Mouse (Mus musculus): ENCODE measurements around the gene Tlcd1. TPM values are rescaled to one million over a fixed set of nuclear protein-coding genes. Genes with fewer than 3 reads are reported as not detected.
"Not testable (repeated sequence)": the region's sequence is repeated elsewhere in the genome, so short reads cannot be mapped to it uniquely, and the experiment has no call there.

The Tlcd1 gene
- polyA plus RNA-seq, 3 experiments from 2014 or later, result 2.7 to 3.6 (median 3.2) TPM

DNA sequence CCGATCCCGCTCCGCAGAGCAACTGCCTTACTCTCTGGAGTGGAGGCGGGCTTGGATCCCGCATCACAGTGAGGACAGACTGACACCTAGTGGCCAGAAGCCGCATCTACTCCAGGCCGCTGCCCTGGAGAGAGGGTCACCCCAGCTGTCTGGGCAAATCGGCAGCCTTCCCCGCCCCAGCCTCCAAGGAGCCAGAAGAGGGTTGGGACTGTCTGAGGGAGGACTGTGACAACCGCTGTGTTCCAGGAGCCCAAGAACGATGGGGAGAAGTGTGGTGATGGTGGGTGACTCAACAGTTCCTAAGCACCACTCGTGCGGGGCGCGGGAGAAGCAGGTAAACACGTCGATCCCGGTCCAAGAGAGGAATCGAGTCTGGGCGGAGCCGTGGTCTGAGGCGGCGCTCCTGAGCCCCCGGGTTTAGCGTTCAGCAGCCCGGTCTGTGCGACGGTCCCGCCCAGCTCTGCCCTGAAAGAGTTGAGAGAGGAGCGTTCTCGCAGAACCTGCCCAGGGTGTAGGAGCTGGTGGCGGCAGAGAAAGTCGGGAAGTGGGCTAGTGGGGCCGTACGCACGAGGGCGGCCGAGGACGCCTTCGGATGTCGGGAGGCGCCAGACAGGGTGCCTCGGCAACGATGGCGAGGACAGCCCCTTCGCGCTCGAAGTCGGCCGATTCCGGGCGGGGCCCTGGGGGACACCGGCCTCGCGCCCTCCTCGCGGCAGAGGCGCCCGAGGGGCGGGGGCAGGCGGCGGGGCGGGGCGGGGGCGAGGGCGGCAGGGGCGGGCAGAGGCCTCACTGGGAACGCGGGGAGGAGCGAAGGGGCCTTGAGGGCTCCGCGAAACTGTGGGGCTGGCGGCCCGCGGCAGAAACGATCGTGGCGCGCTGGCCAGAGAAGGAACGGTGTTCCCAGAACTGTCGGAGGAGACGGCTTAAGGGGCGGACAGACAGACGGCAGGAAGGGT lies 1.7 kb downstream of the Tlcd1 start:
- peak; percentile 59 for ATAC-seq

DNA sequence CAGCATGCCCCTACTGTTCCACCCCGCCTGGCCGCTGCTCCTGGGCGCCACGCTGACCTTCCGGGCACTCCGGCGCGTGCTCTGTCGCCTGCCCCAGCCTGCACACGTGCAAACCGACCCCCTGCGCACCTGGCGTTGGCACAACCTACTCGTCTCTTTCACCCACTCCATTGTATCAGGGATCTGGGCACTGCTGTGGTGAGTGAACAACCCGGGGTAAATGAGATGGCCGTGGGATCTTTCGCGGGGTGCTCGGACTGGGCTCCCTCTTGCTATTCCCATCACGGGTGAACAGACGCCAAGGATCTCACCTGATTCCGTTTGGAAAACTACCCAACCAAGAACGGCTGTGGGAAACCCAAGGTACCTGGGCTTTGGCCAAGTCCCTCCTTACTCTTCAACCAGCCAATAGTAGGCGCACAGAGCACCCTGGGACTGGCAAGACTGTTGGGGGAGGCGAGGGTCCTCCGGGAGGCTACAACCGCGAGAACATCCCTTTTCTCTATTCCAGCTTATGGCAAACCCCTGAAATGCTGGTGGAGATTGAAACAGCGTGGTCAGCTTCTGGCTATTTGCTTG lies 2.4 kb downstream of the Tlcd1 start:
- ATAC-seq, result no peak

DNA sequence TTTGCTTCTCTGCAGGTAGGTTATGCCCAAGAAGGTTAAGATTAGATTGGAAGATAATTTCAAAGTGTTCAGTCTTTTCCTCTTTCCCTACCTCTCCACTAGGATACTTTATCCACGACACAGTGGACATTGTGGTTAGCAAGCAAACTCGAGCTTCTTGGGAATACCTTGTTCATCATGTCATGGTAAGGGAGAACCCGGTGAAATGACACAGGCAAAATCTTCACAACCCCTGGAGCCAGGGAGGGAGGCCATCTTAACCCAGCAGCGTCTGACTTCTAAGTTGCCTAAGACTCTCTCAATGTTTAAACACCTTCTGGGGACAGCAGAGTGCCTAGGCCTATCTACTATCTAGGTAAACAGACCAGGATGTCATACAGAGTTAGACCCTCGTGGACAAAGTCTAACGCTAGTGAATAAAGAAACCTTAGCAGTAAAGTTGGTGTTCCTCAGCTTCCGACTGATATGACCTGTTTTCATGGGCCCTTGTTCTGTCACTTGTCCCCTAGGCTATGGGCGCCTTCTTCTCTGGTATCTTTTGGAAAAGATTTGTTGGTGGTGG lies 3.0 kb downstream of the Tlcd1 start:
- no peak for ATAC-seq

DNA sequence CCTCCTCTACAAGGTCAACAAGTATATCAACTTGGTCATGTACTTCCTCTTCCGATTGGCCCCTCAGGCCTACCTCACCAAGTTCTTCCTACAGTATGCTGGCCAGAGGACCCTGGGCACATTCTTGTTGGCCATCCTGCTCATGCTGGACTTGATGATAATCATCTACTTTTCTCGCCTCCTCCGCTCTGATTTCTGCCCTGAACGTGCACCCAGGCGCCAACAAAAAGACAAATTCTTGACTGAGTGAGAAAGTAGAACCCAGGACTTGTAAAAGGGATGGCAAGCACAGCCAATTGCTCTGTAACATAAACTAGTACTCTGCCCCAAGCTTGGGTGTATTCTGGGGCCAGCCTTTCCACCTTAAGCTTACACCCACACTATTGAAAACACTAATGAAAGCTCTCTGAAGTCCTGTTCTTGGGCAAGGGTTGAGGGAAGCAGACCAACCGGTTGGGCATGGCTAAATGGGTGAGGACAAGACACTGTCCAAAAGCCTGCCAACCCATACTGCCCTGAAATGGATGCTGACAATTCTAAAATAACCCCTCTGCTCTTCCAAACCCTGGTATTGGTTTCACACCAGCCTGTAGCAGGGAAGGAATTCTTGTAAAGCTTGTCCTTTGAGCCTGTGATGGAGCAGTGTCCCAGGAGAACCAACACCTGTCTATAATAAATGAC lies 3.7 kb downstream of the Tlcd1 start:
- ATAC-seq, result no peak

DNA sequence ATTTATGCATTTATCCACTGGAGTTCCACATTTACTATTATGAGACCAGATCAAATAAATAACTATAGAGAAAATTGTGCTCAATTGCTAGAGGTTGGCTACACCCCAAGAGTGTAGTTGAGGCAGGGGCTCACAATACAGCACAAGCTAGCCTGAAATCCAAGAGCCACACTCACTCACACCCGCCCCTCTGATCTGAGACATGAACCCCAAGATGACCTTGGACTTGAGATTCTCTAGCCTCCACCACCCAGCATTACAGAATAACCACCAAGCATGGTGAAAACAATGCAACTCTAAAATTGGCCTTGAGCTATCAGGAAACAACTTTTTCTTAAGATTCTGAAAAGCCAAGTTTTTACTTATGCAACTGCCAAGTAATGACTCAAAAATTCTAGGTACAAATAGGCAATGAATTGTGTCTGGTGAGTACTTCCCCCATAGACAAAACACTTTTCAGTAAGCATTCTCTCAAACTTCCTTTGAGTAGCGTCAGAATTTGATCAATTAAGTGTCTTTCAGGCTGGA lies 5.4 kb downstream of the Tlcd1 start:
- no peak for ATAC-seq

DNA sequence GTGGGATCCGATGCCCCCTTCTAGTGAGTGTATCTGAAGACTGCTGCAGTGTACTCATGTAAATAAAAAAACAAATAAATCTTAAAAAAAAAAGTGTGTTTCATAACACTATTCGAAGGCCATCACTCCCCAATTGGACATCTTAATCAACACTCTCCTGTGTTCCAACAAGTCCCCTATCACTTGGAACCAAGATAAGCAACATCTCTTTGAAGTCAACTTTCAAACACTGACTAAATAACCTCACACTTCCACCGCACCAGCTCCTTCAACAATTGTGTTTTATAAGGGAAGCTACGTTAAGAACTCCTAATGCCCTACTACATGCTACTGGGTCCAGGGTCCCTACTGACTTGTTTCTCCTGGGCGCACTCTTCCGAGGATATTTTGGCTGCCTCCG lies 5.9 kb downstream of the Tlcd1 start:
- ATAC-seq, result no peak

DNA sequence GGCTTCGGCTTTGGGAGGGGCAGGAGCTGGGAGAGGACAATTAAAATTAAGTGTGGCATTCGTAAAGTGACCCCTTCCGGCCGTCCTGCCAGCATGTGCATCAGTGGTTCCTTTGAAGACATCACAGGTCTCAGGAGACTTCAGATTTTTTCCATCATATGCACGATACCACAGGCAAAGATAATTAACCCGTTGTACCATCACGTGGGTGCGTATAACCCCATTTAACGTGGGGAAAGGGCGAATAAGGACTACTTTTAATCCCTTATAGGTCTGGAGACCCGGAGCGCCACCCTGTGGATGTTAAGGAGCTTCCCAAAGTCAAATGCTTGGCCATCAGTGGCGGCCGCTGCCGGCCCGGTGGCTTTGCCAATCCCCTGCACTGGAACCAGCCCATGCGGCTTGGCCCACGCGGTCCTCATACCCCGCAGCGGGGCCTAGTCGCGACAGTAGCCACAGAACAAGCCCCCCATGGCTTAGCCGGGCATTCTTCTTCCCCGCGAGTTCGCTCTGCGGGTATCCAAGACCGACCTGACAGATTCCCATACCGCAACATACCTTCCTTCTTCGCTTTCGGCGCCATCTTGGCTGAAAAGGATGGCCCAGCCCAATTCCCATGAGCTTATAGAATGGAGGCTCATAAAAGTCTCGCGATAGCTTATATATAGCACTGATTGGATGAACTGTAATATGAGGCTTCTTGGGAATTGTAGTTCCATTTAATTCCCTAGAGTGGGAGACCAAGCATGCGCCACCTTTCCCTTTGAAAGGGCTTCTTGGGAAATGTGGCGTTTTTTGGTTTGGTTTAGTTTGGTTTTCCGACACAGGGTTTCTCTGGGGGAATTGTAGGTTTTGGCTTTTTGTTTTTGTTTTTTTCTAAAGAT lies 6.7 kb downstream of the Tlcd1 start, which contains the start of gene Rpl23a:
TSS of gene Rpl23a (minus strand) at position 624 of the 884 bp plus-strand sequence.
- peak; percentile 99 for ATAC-seq

DNA sequence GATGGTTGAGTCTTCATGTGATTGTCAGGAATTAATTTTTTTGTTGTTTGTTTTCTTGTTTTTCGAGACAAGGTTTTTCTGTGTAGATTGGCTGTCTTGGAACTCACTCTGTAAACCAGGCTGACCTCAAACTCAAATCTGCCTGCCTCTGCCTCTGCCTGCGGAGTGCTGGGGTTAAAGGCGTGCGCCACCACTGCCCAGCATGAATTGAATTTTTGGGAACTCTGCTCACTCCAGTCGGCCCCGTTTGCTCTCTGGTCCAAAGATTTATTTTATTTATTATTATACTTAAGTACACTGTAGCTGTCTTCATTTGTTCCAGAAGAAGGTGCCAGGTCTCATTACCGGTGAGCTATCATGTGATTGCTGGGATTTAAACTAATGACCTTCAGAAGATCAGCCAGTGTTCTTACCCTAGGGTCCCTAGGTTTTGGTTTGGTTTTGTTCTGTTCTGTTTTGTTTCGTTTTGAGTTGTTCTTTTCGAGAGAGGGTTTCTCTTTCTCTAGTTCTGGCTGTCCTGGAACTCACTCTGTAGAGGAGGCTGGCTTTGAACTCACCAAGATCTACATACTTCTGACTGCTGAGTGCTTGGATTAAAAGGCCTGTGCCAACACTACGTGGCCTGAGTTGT lies 7.5 kb downstream of the Tlcd1 start:
- no peak for ATAC-seq

DNA sequence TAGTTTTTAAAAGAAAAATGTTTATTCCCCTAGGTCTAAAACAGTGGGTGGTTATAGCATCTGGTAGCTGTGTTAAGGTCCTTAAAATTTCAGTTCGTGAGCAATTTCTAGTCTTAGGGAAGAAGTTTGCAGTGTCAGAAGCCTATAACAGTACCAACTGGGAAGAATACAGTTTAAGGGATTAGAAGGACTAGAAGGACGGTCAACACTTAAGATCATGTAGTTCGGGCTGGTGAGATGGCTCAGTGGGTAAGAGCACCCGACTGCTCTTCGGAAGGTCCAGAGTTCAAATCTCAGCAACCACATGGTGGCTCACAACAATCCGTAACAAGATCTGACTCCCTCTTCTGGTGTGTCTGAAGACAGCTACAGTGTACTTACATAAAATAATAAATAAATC lies 8.2 kb downstream of the Tlcd1 start:
- not testable (repeated sequence) for ATAC-seq

DNA sequence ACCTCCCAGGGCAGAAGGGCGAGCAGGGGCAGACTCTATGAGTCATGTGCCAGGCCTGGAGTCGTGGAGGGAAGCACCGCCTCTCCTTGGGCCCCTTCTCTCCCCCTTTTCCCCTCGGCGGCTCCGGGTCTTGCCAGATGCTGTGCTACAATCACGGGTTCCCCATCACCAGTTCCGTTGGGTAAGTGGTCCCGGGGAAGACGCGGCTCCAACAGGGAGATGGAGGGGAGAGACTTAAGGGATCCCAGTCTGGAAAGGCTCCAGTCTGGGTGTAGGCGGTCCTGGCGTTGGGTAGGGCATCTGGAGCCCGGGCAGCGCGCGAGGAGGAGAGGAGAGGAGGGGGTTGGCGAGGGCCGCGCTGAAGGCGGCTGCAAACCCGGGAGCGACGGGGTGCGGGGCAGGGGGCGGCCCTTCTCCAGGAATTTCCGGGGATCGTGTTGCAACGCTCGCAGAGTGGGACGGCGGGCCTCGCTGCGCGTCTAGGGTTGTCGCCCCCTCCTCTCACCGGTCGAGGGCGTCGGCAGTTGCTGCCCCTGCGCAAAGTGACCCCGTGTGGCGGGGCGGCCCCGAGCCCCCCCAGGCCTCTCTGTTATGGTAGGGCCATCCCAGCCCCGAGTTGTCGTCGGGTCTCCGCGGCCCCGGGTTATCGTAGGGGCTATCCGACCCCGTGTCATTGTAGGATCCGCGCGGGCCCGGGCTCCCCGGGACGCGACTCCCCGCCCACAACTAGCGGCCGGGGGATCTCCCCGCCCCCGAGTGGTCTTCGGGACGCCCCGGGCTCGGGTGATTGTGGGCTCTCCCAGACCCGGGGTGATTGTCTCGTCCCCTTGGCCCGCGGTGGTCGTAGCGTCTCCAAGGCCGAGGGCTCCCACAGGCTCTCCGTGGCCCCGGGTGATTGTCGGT lies 12.1 kb downstream of the Tlcd1 start, which contains the start of gene Rab34:
TSS of gene Rab34 (plus strand) at position 100 of the 903 bp plus-strand sequence.
- peak; percentile 28 for ATAC-seq

DNA sequence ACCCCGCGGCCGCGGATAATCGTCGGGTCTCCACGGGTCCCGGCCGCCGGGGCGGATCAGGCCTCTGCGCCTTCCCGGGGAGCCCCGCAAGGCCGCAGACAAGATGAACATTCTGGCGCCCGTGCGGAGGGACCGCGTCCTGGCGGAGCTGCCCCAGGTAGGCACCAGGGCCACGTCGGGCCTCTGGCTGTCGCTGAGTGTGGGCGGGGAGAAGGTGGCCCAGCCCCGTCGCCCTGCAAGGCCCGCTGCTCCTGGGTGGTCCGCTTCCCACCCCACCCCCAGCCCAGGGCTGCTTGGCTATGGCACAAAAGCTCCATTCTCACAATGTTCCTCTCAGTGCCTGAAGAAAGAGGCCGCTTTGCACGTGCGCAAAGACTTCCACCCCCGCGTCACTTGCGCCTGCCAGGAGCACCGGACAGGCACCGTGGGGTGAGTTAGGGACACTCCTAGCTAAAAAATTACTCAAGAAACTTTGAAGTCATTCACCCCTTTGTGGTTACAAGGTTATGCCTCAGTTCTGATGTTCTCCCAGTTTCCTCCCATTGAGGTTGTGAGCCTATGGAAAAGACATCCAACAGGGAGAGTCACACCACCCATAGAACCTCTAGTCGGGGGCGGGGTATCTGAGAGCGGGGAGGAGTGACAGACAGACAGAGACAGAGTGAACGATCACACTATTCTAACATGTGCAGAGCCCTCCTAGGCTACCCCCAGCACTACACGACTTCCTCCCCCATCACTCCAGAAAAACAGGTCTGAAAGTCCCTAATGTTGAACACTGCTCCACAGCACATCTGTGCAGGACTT lies 12.9 kb downstream of the Tlcd1 start:
- peak; percentile 25 for ATAC-seq

DNA sequence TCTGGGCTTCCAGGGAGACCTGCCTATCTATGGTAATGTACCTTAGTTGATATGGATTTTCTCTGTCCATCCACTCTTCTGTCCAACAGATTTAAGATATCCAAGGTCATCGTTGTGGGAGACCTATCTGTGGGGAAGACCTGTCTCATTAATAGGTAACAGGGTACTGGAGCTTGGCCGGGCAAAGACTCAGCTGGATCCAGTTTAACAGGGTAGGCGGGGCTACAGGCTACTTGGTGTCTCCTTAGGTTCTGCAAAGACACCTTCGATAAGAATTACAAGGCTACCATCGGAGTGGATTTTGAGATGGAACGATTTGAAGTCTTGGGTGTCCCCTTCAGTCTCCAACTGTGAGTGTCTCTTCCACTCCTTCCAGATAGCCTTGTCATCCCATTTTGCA lies 13.5 kb downstream of the Tlcd1 start:
- ATAC-seq, result no peak

DNA sequence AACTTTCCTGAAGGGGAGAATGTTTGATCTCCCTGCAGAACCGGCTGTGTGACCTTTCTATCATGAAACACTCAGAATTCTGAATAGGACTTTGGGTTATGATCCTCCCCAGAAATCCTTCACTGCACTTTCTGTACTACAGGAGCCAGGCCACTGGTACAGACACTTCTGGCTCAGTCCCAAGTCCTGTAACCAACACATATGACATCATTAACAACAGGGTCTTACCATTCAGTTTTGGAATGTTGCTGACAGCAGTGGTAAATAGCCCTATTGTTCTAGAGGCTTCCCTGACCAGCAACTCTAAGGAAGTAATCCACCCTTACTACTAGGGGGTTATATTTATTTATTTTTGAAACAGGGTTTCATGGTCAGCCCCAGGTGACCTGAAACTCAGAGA lies 16.6 kb downstream of the Tlcd1 start, which contains the start of gene Proca1:
TSS of gene Proca1 (plus strand) at position 280 of the 400 bp plus-strand sequence.
- no peak for ATAC-seq

DNA sequence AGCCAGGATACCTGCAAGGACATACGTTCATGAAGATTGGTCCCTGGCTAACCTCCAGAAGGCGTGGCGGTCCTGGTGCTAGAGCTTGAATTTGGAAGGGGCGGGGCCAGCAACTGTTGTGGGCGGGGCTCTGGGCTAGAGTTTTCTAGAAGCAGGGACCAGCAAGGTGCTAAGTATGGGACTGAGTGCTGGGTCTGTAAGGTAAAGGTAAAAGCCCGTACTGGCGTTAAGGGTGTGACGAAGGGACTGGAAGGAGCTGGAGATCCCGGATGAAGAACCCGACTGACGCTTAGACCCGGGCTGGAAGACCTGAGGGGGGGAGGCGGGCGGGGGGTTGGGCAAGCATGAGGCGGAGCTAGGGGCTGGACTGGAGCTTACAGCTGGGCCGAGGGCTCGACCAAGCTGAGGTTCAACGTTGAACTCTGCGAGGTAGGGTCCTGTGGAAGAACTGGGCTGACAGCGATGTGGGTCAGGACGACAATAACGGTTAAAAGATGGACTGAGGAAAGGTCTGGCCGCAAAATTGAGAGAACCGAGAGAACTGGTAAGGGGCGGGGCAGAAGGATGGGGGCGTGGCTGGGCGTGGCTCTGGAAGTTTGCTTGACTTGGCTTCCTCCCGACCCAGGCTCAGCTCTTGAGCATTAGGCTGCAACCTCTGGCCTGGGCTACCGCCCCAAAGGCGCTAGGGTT lies 18.0 kb downstream of the Tlcd1 start:
- ATAC-seq, result no peak

DNA sequence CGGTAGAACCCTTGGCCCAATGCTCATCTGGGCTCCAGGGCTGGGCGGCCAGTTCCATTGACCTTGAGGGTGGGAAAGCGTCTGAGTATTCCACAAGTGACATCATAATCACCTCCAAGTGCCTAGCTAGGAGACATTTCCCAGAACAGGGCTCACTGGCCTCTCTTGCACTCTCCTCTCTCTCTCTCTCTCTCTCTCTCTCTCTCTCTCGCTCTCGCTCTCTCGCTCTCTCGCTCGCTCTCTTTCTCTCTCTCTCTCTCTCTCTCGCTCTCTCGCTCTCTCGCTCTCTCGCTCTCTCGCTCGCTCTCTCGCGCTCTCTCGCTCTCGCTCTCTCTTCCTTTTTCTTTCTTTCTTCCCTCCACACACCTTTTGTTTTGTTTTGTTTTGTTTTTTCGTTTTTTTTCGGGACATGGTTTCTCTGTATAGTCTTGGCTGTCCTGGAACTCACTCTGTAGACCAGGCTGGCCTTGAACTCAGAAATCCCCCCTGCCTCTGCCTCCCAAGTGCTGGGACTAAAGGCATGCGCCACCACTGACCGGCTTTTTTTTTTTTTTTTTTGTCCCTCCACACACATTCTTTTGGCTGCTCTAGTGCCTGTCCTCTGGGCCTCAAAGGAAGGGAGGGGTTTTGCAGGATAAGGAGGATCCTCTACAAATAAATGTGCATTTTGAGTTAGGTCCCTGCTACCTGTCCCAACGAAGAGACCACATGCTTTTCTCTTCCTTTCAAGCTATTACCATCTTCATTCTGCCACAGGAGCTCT lies 18.8 kb downstream of the Tlcd1 start:
- no peak for ATAC-seq

DNA sequence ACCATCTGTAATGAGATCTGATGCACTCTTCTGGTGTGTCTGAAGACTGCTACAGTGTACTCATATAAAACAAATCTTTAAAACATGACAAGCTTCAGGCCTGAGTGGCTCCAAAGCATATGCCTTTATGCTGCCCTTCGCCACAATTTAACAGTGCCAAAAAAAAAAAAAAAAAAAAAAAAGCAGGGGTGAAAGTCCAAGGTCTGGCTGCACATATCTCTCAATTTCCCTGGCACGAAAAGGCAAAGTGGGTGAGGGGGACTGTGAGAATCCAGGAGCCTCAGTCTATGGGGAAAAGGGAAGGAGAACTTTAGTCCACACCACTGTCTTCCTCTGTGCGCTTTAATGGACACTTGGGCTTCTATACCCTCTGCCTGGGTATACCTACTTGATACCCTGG lies 25.9 kb downstream of the Tlcd1 start:
- no peak for ATAC-seq

DNA sequence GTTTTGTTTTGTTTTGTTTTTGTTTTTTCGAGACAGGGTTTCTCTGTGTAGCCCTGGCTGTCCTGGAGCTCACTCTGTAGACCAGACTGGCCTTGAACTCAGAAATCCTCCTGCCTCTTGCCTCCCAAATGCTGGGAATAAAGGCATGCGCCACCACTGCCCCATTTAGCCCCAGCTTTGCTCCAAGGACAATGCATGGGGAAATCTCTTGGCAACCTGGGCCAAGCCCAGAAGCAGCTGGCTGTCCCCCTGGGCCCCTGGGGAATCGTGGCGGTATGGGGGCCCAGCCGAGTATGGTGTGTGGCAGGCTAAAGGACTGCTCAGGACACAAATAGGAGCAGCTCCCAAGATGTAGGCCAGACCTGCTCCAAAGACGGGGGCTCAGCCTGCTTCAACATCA lies 27.8 kb downstream of the Tlcd1 start:
- no peak for ATAC-seq
